Mouse (Mus musculus): ENCODE measurements at regions not wholly inside any gene's neighbourhood (a gene's known extent, or its start where the extent isn't known, plus 50 kb on each side); places are given as distances from the start of the nearest gene placed in this dataset.
A peak's percentile ranks its signal among the peaks of the same experiment; 100 is the strongest.

DNA sequence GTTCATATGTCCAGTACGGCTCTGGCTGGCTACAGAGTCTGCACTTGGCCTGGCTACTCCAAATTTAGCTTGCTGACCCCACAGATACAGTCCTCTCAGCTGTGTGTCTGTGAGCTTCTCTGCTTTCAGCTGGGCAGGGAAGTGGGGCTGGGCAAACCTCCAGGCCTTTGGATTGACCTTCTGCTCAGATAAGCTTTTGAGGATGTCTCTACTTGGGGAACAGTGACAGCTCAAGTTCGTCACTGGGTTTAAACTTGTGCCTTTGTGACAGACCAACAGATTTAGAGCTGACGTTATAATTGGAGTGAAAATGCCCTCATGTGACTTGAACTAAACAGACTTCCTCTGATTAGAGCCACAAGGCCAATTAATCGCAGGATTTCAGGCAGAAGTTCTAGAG lies 78.4 kb upstream of the 1700025G04Rik start:
- H3K4me1 ChIP-seq (replicated peaks; ENCODE audit: control insufficient read depth, insufficient read depth, low read length) = no peaks in the 10 kb centered on the region; the same call in 1 of the 2 replicates
- no peak overlapping the region for H3K27ac ChIP-seq (ENCODE audit: low read depth, low read length)
- 80% methylated on average over 4 of the region's 4 CpGs for WGBS
- H3K9me3 ChIP-seq (ENCODE audit: control insufficient read depth, low read length) = no peaks in the 10 kb centered on the region
- ATAC-seq (replicated peaks; ENCODE audit: low FRiP score) = no peak
- H3K9ac ChIP-seq (ENCODE audit: low read length) = no peak overlapping the region
- DNase-seq (ENCODE audit: low spot score) = no peak
- no peak overlapping the region for H3K4me2 ChIP-seq (ENCODE audit: low read depth, low read length, severe bottlenecking)
- no peaks in the 10 kb centered on the region for H3K27me3 ChIP-seq (ENCODE audit: control insufficient read depth, insufficient read depth, low read length)
- no peak overlapping the region for H3K4me3 ChIP-seq (ENCODE audit: low read depth, low read length)
- H3K36me3 ChIP-seq (ENCODE audit: control insufficient read depth, insufficient read depth, low read length) = no peaks in the 10 kb centered on the region

DNA sequence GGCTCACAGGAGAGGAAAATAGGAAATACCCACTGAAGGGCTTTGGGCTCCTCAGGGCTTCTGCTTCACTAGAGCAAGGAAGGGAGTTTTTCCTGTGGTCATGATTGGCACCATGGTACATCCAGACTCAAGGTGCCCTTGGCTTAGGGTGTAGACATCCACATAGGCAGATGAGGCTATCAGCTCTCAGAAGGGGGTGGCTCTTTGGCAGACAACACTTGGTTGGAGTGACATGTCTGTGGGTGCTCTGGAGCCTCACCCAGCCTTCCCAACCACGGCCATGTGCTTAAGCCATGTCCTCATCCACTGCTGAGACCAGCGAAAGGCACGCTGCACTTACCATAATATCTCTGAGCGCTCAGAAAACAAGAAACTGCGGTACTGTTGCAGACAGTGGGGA lies 77.8 kb upstream of the 1700025G04Rik start:
- Histone ChIP-seq H3K9ac (ENCODE audit: low read length) (no peak overlapping the region), H3K4me2 (ENCODE audit: low read depth, low read length, severe bottlenecking) (no peak overlapping the region), H3K27ac (ENCODE audit: low read depth, low read length) (no peak overlapping the region), H3K27me3 (ENCODE audit: control insufficient read depth, insufficient read depth, low read length) (no peaks in the 10 kb centered on the region), H3K36me3 (ENCODE audit: control insufficient read depth, insufficient read depth, low read length) (no peaks in the 10 kb centered on the region), H3K4me3 (ENCODE audit: low read depth, low read length) (no peak overlapping the region), H3K4me1 (replicated peaks; ENCODE audit: control insufficient read depth, insufficient read depth, low read length) (no peaks in the 10 kb centered on the region; the same call in 1 of the 2 replicates), H3K9me3 (ENCODE audit: control insufficient read depth, low read length) (no peaks in the 10 kb centered on the region)
- DNase-seq (ENCODE audit: low spot score) (no peak), ATAC-seq (replicated peaks; ENCODE audit: low FRiP score) (no peak)
- WGBS = 90% methylated on average over 5 of the region's 5 CpGs

DNA sequence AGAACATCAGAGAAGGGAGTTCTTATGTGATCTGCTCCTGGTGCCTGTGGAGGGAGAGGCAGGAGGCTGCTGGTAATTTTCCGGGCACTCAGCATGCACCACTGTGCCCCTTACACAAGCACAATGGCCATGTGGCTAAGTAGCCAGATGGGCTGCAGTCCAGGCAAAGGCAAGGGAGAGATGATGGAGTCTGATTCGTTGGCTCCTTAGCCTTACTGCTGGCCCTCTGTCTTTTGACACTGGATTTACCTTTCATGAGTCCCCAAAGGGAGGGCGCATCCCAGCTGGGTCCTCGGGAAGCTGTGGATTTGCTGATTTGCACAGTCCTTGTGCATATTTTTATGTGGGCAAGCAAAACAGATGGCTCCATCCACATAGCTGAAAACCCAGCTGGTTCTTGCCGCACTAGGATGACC lies 75.6 kb upstream of the 1700025G04Rik start:
- Histone ChIP-seq H3K4me2 (ENCODE audit: low read depth, low read length, severe bottlenecking) (no peak overlapping the region), H3K27me3 (ENCODE audit: control insufficient read depth, insufficient read depth, low read length) (no peaks in the 10 kb centered on the region), H3K4me1 (replicated peaks; ENCODE audit: control insufficient read depth, insufficient read depth, low read length) (no peaks in the 10 kb centered on the region), H3K27ac (ENCODE audit: low read depth, low read length) (peak overlapping the region; percentile 75), H3K36me3 (ENCODE audit: control insufficient read depth, insufficient read depth, low read length) (no peaks in the 10 kb centered on the region), H3K9ac (ENCODE audit: low read length) (0 out of 2 replicates have a peak overlapping the region, but pooled peaks have one; percentile 12), H3K4me3 (ENCODE audit: low read depth, low read length) (no peak overlapping the region), H3K9me3 (ENCODE audit: control insufficient read depth, low read length) (no peaks in the 10 kb centered on the region)
- 44% methylated on average over 5 of the region's 5 CpGs for whole genome bisulfite sequencing
- peak; percentile 53 for DNase-seq (ENCODE audit: low spot score)
- ATAC-seq (replicated peaks; ENCODE audit: low FRiP score) = peak; percentile 79

- Histone ChIP-seq H3K9ac (ENCODE audit: low read length) (no peak overlapping the region), H3K4me3 (ENCODE audit: low read depth, low read length) (no peak overlapping the region), H3K27ac (ENCODE audit: low read depth, low read length) (peak overlapping the region; percentile 75), H3K27me3 (ENCODE audit: control insufficient read depth, insufficient read depth, low read length) (no peaks in the 10 kb centered on the region), H3K4me1 (replicated peaks; ENCODE audit: control insufficient read depth, insufficient read depth, low read length) (no peaks in the 10 kb centered on the region), H3K9me3 (ENCODE audit: control insufficient read depth, low read length) (no peaks in the 10 kb centered on the region), H3K4me2 (ENCODE audit: low read depth, low read length, severe bottlenecking) (no peak overlapping the region), H3K36me3 (ENCODE audit: control insufficient read depth, insufficient read depth, low read length) (no peaks in the 10 kb centered on the region)
- peak; percentile 24; the same call in 1 of the 2 replicates for ATAC-seq (replicated peaks; ENCODE audit: low FRiP score)
- 57% methylated on average over 12 of the region's 12 CpGs for WGBS
- no peak for DNase-seq (ENCODE audit: low spot score)
Measured at GRCm38 (mm10) chr1:152164843-152165489, 75.0 kb upstream of the 1700025G04Rik start.

GRCm38 (mm10) chr1:152164212-152164611 lies 74.3 kb upstream of the 1700025G04Rik start:
- DNase-seq (ENCODE audit: low spot score) (no peak), ATAC-seq (replicated peaks; ENCODE audit: low FRiP score) (no peak)
- Histone ChIP-seq H3K9me3 (ENCODE audit: control insufficient read depth, low read length) (no peaks in the 10 kb centered on the region), H3K4me3 (ENCODE audit: low read depth, low read length) (no peak overlapping the region), H3K4me1 (replicated peaks; ENCODE audit: control insufficient read depth, insufficient read depth, low read length) (no peaks in the 10 kb centered on the region), H3K36me3 (ENCODE audit: control insufficient read depth, insufficient read depth, low read length) (no peaks in the 10 kb centered on the region), H3K4me2 (ENCODE audit: low read depth, low read length, severe bottlenecking) (no peak overlapping the region), H3K27ac (ENCODE audit: low read depth, low read length) (no peak overlapping the region), H3K9ac (ENCODE audit: low read length) (no peak overlapping the region), H3K27me3 (ENCODE audit: control insufficient read depth, insufficient read depth, low read length) (no peaks in the 10 kb centered on the region)
- 75% methylated on average over 5 of the region's 5 CpGs for WGBS

DNA sequence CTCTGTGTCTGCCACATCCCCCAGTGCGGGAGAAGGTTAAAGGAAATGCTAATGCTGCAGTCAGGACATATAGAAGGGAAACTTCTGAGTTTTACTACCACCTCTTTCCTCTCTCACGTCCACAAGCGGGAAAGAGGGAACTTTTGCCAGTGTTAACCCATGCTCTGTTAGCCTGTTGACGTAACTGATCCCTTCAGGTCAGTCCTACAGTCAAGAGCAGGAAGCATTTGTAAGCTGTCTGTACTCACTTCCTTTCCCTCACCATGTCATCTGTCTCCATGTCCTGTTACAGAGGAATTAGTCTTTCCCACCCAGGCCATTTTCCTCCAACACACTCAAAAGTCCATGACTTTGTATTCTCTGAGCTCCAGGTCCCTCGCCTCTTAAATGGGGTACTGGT lies 62.5 kb upstream of the 1700025G04Rik start:
- WGBS = 74% methylated on average over 5 of the region's 5 CpGs
- H3K27me3 ChIP-seq (ENCODE audit: control insufficient read depth, insufficient read depth, low read length) = no peaks in the 10 kb centered on the region
- H3K4me3 ChIP-seq (ENCODE audit: low read depth, low read length) = no peak overlapping the region
- DNase-seq (ENCODE audit: low spot score) (no peak), ATAC-seq (replicated peaks; ENCODE audit: low FRiP score) (no peak)
- no peak overlapping the region for H3K9ac ChIP-seq (ENCODE audit: low read length)
- no peaks in the 10 kb centered on the region for H3K36me3 ChIP-seq (ENCODE audit: control insufficient read depth, insufficient read depth, low read length)
- H3K4me2 ChIP-seq (ENCODE audit: low read depth, low read length, severe bottlenecking) = no peak overlapping the region
- H3K9me3 ChIP-seq (ENCODE audit: control insufficient read depth, low read length) = no peaks in the 10 kb centered on the region
- no peaks in the 10 kb centered on the region for H3K4me1 ChIP-seq (replicated peaks; ENCODE audit: control insufficient read depth, insufficient read depth, low read length)
- H3K27ac ChIP-seq (ENCODE audit: low read depth, low read length) = no peak overlapping the region

DNA sequence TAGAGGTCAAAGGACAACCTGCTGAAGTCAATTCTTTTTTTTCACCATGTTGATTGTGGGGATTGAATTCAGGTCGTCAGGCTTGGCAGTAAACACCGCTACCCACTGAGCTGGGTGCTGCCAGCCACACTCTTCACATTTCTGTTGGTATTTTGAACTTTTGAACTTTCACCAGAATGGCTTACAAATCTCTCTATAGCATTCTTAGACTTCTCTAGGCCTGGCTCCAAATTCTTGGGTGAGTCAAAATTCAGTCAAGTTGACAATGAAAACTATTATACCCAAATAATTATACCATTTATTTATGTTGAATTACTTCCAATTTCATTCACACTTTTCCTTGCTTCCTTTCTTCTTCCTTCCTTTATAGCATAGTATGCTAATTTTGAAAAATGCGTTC lies 58.8 kb upstream of the 1700025G04Rik start:
- WGBS = 81% methylated on average over 3 of the region's 3 CpGs
- ATAC-seq (replicated peaks; ENCODE audit: low FRiP score) (no peak), DNase-seq (ENCODE audit: low spot score) (no peak)
- no peaks in the 10 kb centered on the region for H3K36me3 ChIP-seq (ENCODE audit: control insufficient read depth, insufficient read depth, low read length)
- H3K9me3 ChIP-seq (ENCODE audit: control insufficient read depth, low read length) = peaks cover 2% of the 10 kb centered on the region; the same call in 1 of the 2 replicates
- no peaks in the 10 kb centered on the region for H3K4me1 ChIP-seq (replicated peaks; ENCODE audit: control insufficient read depth, insufficient read depth, low read length)
- H3K27me3 ChIP-seq (ENCODE audit: control insufficient read depth, insufficient read depth, low read length) = no peaks in the 10 kb centered on the region
- H3K4me3 ChIP-seq (ENCODE audit: low read depth, low read length) = no peak overlapping the region
- H3K27ac ChIP-seq (ENCODE audit: low read depth, low read length) = no peak overlapping the region
- no peak overlapping the region for H3K9ac ChIP-seq (ENCODE audit: low read length)
- no peak overlapping the region for H3K4me2 ChIP-seq (ENCODE audit: low read depth, low read length, severe bottlenecking)

DNA sequence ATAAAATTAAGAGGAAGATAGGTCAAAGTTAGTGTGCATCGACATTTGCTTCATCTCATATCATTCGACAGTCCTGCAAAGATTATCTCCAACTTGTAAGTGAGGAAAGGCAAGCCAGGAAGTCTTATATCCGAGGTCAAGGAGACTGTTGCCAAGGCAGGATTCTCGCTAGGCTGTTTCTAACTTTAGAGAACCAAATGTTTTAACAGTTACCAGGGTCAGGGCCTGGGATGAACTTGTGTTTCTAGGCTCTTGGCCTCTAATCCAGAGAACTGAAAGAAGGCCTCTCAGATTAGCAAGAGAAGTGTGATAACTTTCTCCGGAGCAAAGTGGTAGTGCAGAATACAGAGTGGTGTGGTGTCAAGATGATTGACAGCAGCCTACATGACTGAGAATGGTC lies 50.2 kb upstream of the 1700025G04Rik start:
- ATAC-seq (replicated peaks; ENCODE audit: low FRiP score) (no peak), DNase-seq (ENCODE audit: low spot score) (no peak)
- Histone ChIP-seq H3K4me3 (ENCODE audit: low read depth, low read length) (no peak overlapping the region), H3K36me3 (ENCODE audit: control insufficient read depth, insufficient read depth, low read length) (no peaks in the 10 kb centered on the region), H3K27me3 (ENCODE audit: control insufficient read depth, insufficient read depth, low read length) (no peaks in the 10 kb centered on the region), H3K9ac (ENCODE audit: low read length) (no peak overlapping the region), H3K4me1 (replicated peaks; ENCODE audit: control insufficient read depth, insufficient read depth, low read length) (no peaks in the 10 kb centered on the region), H3K4me2 (ENCODE audit: low read depth, low read length, severe bottlenecking) (no peak overlapping the region), H3K9me3 (ENCODE audit: control insufficient read depth, low read length) (no peaks in the 10 kb centered on the region), H3K27ac (ENCODE audit: low read depth, low read length) (no peak overlapping the region)
- 88% methylated on average over 5 of the region's 5 CpGs for WGBS
